Mouse (Mus musculus): ENCODE measurements around the gene Nat8f2.

DNA sequence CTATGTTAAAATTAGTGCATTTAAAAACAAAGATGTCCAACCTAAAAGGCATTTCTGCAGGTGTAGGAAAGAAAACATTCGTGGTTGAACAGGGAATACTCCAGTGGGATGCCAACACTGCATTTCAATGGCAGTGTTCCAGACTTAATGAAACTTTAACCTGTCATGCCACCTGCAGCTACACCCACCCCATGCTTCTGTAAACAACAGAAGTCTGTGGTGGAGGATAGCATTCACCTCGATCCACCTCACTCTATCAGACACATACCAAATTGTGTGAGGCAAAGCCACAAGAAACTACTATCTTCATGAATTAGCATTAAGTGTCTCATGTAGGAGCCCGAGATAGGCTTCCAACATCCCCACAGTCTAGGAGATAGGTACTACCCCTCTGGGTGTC, 39.4 kb upstream of the Nat8f2 start:
- TF ChIP-seq CTCF (IDR thresholded peaks at IDR 0.05 in 2 of 3, conservative IDR thresholded peaks at IDR 0.05 in 1 of 3; ENCODE audit: control insufficient read depth in 1 of 3, insufficient read depth in 1 of 3, low read depth in 2 of 3, low read length in 3 of 3, poor library complexity in 1 of 3, severe bottlenecking in 1 of 3) (no peak), POLR2AphosphoS5 (IDR thresholded peaks at IDR 0.05; ENCODE audit: borderline replicate concordance, low read depth, low read length) (no peak), EP300 (IDR thresholded peaks at IDR 0.05; ENCODE audit: low read depth in 1 of 2, low read length in 2 of 2) (peak in 1 of 2 experiments; percentile 71; a peak in 2 of 4 replicates), CHD2 (IDR thresholded peaks at IDR 0.05; ENCODE audit: low read length) (no peak), POLR2A (IDR thresholded peaks at IDR 0.05; ENCODE audit: control insufficient read depth in 1 of 2, insufficient read depth in 1 of 2, low read depth in 1 of 2, low read length in 2 of 2, poor library complexity in 1 of 2) (no peak), NRF1 (IDR thresholded peaks at IDR 0.05; ENCODE audit: insufficient read depth, low read depth, low read length, poor library complexity, severe bottlenecking) (no peak)
